Mouse (Mus musculus) G1E (cell line): ENCODE results near the gene Six2. TPM values are rescaled to one million over a fixed set of nuclear protein-coding genes. Genes with fewer than 3 reads are reported as not detected.

Source experiments
- ATAC-seq: 2 replicates; pipeline ENCODE4 v1.8.0; 2016; ENCODE audit warnings: mild to moderate bottlenecking; ENCODE audit not compliant: insufficient number of reproducible peaks, poor library complexity, low FRiP score, severe bottlenecking; ENCODE audit errors: extremely low read depth
- DNase-seq: peaks from one replicate; pipeline ENCODE4 v3.0.0; 2012; ENCODE audit warnings: low spot score
- H3K27me3 ChIP-seq: 2 replicates; pipeline ENCODE4 v1.6.1; 2012; ENCODE audit warnings: mild to moderate bottlenecking, low read length, inconsistent platforms; ENCODE audit not compliant: insufficient read depth
- H3K36me3 ChIP-seq: replicated peaks from 2 replicates; pipeline ENCODE3; 2012; ENCODE audit warnings: mild to moderate bottlenecking, inconsistent platforms
- H3K4me1 ChIP-seq: 2 replicates; pipeline ENCODE4 v1.6.1; 2012; ENCODE audit warnings: low read depth, low read length, inconsistent platforms, mixed read lengths; ENCODE audit not compliant: insufficient read depth
- H3K4me3 ChIP-seq: 2 replicates; pipeline ENCODE4 v1.5.1; 2012; ENCODE audit warnings: low read depth, mild to moderate bottlenecking, inconsistent platforms, low read length, moderate library complexity, mixed read lengths
- H3K9me3 ChIP-seq: replicated peaks from 2 replicates; pipeline ENCODE4 v1.6.1; 2012; ENCODE audit warnings: inconsistent platforms
- CTCF ChIP-seq: IDR thresholded peaks from 2 replicates; pipeline ENCODE4 v1.5.1; 2012; ENCODE audit warnings: low read depth, low read length, inconsistent platforms, mixed read lengths
- GATA1 ChIP-seq: IDR thresholded peaks from 2 replicates; pipeline ENCODE4 v1.6.1; 2012; ENCODE audit warnings: borderline replicate concordance, low read length, inconsistent platforms, mixed read lengths
- GATA2 ChIP-seq: IDR thresholded peaks from 2 replicates; pipeline ENCODE4 v1.6.1; 2012; ENCODE audit warnings: low read depth, low read length, inconsistent platforms, borderline replicate concordance
- POLR2AphosphoS5 ChIP-seq: IDR thresholded peaks from 2 replicates; pipeline ENCODE4 v1.6.1; 2012; ENCODE audit warnings: low read depth, low read length, inconsistent platforms; ENCODE audit not compliant: insufficient replicate concordance
- TAL1 ChIP-seq: conservative IDR thresholded peaks from 2 replicates; pipeline ENCODE4 v1.6.1; 2012; ENCODE audit warnings: low read depth, low read length, inconsistent platforms, mixed read lengths
- polyA plus RNA-seq: library from polyadenylated mRNA; stranded (reverse); fragments of >175 nt; gene quantifications from 2 replicates; pipeline ENCODE4 v1.2.3, GENCODE M21; 2012
- total RNA-seq, 2 experiments: library from RNA; stranded (forward) in 1 of 2; stranded (reverse) in 1 of 2; fragments of 200-1000 nt in 1 of 2; fragments of >200 nt in 1 of 2; fragmentation: Nextera tagmentation in 1 of 2; gene quantifications; 2 replicates each; pipeline ENCODE4 v1.2.3; 2014 to 2017

The Six2 gene
- total and polyA plus RNA-seq, 3 experiments, result not detected

GRCm38 (mm10) chr17:85664618-85665320, 23.3 kb downstream of the Six2 start:
- H3K4me3 ChIP-seq, result no peak overlapping the region
- no peaks in the 10 kb centered on the region for H3K4me1 ChIP-seq
- H3K36me3 ChIP-seq, result no peaks in the 10 kb centered on the region
- TF ChIP-seq TAL1, result no peak
- no peak for TF ChIP-seq POLR2AphosphoS5
- TF ChIP-seq GATA1, result no peak
- TF ChIP-seq GATA2, result no peak
- no peak for TF ChIP-seq CTCF
- H3K27me3 ChIP-seq, result peaks cover 12% of the 10 kb centered on the region; the same call in 1 of the 2 replicates
- peak; percentile 28; the same call in 1 of the 2 replicates for ATAC-seq
- H3K9me3 ChIP-seq, result no peaks in the 10 kb centered on the region
- no peak for DNase-seq

GRCm38 (mm10) chr17:85664202-85664601, 23.9 kb downstream of the Six2 start:
- H3K4me3 ChIP-seq, result no peak overlapping the region
- DNase-seq (no peak), ATAC-seq (no peak)
- H3K27me3 ChIP-seq, result peaks cover 12% of the 10 kb centered on the region; the same call in 1 of the 2 replicates
- no peak for TF ChIP-seq GATA1
- TF ChIP-seq GATA2, result no peak
- TF ChIP-seq POLR2AphosphoS5, result no peak
- no peaks in the 10 kb centered on the region for H3K9me3 ChIP-seq
- no peaks in the 10 kb centered on the region for H3K36me3 ChIP-seq
- no peaks in the 10 kb centered on the region for H3K4me1 ChIP-seq

- H3K4me1 ChIP-seq, result no peaks in the 10 kb centered on the region
- DNase-seq (no peak), ATAC-seq (no peak)
- H3K36me3 ChIP-seq, result no peaks in the 10 kb centered on the region
- H3K27me3 ChIP-seq, result peaks cover 12% of the 10 kb centered on the region; the same call in 1 of the 2 replicates
- no peak overlapping the region for H3K4me3 ChIP-seq
- H3K9me3 ChIP-seq, result no peaks in the 10 kb centered on the region
- no peak for TF ChIP-seq CTCF
- TF ChIP-seq TAL1, result no peak
- no peak for TF ChIP-seq POLR2AphosphoS5
- no peak for TF ChIP-seq GATA1
- TF ChIP-seq GATA2, result no peak
Observed at GRCm38 (mm10) chr17:85661521-85661920, 26.6 kb downstream of the Six2 start.

- Histone ChIP-seq H3K4me1 (no peaks in the 10 kb centered on the region), H3K4me3 (no peak overlapping the region), H3K36me3 (no peaks in the 10 kb centered on the region), H3K9me3 (no peaks in the 10 kb centered on the region), H3K27me3 (peaks cover 12% of the 10 kb centered on the region; the same call in 1 of the 2 replicates)
- DNase-seq (no peak), ATAC-seq (no peak)
- TF ChIP-seq TAL1 (no peak), GATA2 (no peak), POLR2AphosphoS5 (no peak), GATA1 (no peak), CTCF (no peak)
Observed at GRCm38 (mm10) chr17:85660016-85660415, 28.1 kb downstream of the Six2 start.

- DNase-seq, result no peak
- ATAC-seq, result no peak
- Histone ChIP-seq H3K27me3 (peaks cover 13% of the 10 kb centered on the region; the same call in 1 of the 2 replicates), H3K9me3 (no peaks in the 10 kb centered on the region), H3K36me3 (no peaks in the 10 kb centered on the region), H3K4me1 (no peaks in the 10 kb centered on the region), H3K4me3 (no peak overlapping the region)
- TF ChIP-seq GATA1 (no peak), GATA2 (no peak), POLR2AphosphoS5 (no peak), TAL1 (no peak)
Observed at GRCm38 (mm10) chr17:85645718-85646665, 42.1 kb downstream of the Six2 start.

GRCm38 (mm10) chr17:85645312-85645711, 42.8 kb downstream of the Six2 start:
- Histone ChIP-seq H3K36me3 (no peaks in the 10 kb centered on the region), H3K4me1 (no peaks in the 10 kb centered on the region), H3K4me3 (no peak overlapping the region), H3K9me3 (no peaks in the 10 kb centered on the region), H3K27me3 (peaks cover 13% of the 10 kb centered on the region; the same call in 1 of the 2 replicates)
- no peak for DNase-seq
- ATAC-seq, result no peak
- TF ChIP-seq TAL1 (no peak), CTCF (no peak), GATA1 (no peak), GATA2 (no peak), POLR2AphosphoS5 (no peak)
